In genomic region chr9:86999956-87000582, GRCm38 (mm10) we compare ENCODE assay signal across 16 mouse cellular contexts. TPM values are rescaled to one million over a fixed set of nuclear protein-coding genes. Genes with fewer than 3 reads are reported as not detected.
DNase-seq lines count a peak whose midpoint lies in the region; ATAC-seq and TF ChIP-seq lines count a peak whose summit lies in the region.
"Had no signal": no experiment of that assay in that cellular context is flagged by ENCODE, and none has a peak within 500 bp of the region (broad histone marks: within the 10 kb centered on the region; RNA-seq: fewer than 3 reads in every experiment).

No protein-coding gene starts in this region.

- peak; percentile 94 for ATAC-seq in Patski
- no peak for ATAC-seq in cerebellum, adult (ENCODE audit: insufficient number of reproducible peaks, low FRiP score, low TSS enrichment)
- ATAC-seq: forebrain, embryonic 13.5 days had no signal

- no peaks in the 10 kb centered on the region for H3K27me3 ChIP-seq in Patski
- H3K27me3 ChIP-seq: forebrain, embryonic 13.5 days; limb, embryonic 15.5 days; midbrain, embryonic 12.5 days had no signal

- CTCF ChIA-PET in Patski (lab: Charles Lee): interaction anchor here (1.0 kb wide), 1 partner anchor 11 kb away, joined by 3 read pairs; no protein-coding TSS in a partner anchor

- POLR2A ChIA-PET in Patski (lab: Charles Lee): no interaction called here

- in situ Hi-C loops in Patski (cut with MboI; ENCODE audit: low pct_unique_long_range_greater_than_20kb): no loop called here

- DNase-seq in right cerebral cortex, adult 18-20 months: peak; percentile 86
- no peak for DNase-seq in right cerebral cortex, postnatal 10 days (ENCODE audit: low spot score in 2 of 2)
- DNase-seq in Patski (ENCODE audit: low read depth, low spot score): peak; percentile 38
- peak; percentile 60 to 63 for DNase-seq in frontal cortex, postnatal 36 days (ENCODE audit: low spot score in 2 of 2)
- peak; percentile 52 to 71 for DNase-seq in right cerebral cortex, postnatal 36 days (ENCODE audit: low spot score in 2 of 2)
- no peak for DNase-seq in urinary bladder, postnatal 36 days (ENCODE audit: low spot score in 2 of 2)
- DNase-seq in lung, postnatal 25 days (ENCODE audit: low spot score): no peak
- DNase-seq: cerebellum, adult 9-10 months; heart, adult 11 months; kidney, postnatal 10 days; lung, embryonic 14.5 days had no signal

- TF ChIP-seq CTCF in Patski (IDR thresholded peaks at IDR 0.05): no peak

RNA-seq across cellular contexts. Expression of gene Ripply2, which starts 15.3 kb away (rescaled TPM):
- not detected for polyA plus RNA-seq in Patski (2021)
- polyA plus RNA-seq: embryonic facial prominence, embryonic 10.5 days; limb, embryonic 15.5 days; lung, embryonic 14.5 days had no signal

RNA-seq across cellular contexts. Expression of gene Cyb5r4, which starts 21.7 kb away (rescaled TPM):
- 44.8 TPM for polyA plus RNA-seq in Patski (2021)

Comparison
In these comparisons a context has a peak if more than half of its experiments do, and no peak if none do; other contexts are left out.
1. DNase-seq: peak in right cerebral cortex, adult 18-20 months (single experiment), Patski (single experiment), frontal cortex, postnatal 36 days (2 of 2) and right cerebral cortex, postnatal 36 days (2 of 2); none in right cerebral cortex, postnatal 10 days (0 of 2), urinary bladder, postnatal 36 days (0 of 2) and lung, postnatal 25 days (single experiment).